Mouse (Mus musculus) gastrocnemius, adult 2 months (tissue): ENCODE data around the gene Cxcl2. TPM values are rescaled to one million over a fixed set of nuclear protein-coding genes. Genes with fewer than 3 reads are reported as not detected.

Experiments
- DNase-seq: peaks from one replicate; pipeline ENCODE4 v3.0.0; 2022
- H3K27ac ChIP-seq: fragments of 200-600 bp; 2 replicates; pipeline ENCODE4 v1.8.1; 2022; ENCODE audit warnings: mild to moderate bottlenecking
- H3K4me3 ChIP-seq: fragments of 200-600 bp; 2 replicates; pipeline ENCODE4 v1.8.1; 2022; ENCODE audit warnings: mild to moderate bottlenecking, moderate library complexity
- CTCF ChIP-seq: fragments of 200-600 bp; IDR thresholded peaks from 2 replicates; pipeline ENCODE4 v1.8.1; 2022; ENCODE audit warnings: antibody characterized with exemption, mild to moderate bottlenecking, moderate library complexity
- intact Hi-C: fragments of 180-260 bp; cut with DNase I; formaldehyde crosslinking; loops from one replicate; pipeline ENCODE4 v1.15.1; 2025
- total RNA-seq, 2 experiments: library from RNA; stranded (reverse); gene quantifications; 2 replicates each; pipeline ENCODE4 v1.2.3; 2021

Cxcl2 gene
- total RNA-seq, 2 experiments from 2014 or later = not detected

DNA sequence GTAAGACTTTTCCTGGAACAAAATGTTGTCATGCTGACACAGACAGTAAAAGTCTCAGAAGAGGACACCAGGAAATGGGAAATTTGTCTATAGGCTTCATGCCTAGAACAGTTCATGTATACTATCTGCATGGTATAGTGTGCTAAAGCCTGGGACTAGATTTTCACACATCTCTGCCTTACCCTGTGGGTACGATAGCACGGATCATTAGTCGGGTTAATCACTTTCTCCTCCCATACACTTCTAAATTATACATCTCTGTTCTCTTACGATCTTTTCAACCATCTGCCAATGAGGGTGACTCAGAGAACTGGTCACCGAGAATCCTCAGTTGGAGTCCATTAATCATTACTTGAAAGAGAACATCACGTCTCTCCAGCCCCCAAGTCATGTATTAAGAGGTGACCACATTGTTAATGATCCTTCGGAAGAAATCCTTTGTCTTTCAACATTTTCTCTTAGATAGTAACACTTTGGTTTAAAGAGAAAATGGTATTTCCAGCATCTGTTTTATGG, 23.3 kb upstream of the Cxcl2 start:
- H3K27ac ChIP-seq = no peak overlapping the region
- intact Hi-C loops = no loop called here
- DNase-seq = no peak

DNA sequence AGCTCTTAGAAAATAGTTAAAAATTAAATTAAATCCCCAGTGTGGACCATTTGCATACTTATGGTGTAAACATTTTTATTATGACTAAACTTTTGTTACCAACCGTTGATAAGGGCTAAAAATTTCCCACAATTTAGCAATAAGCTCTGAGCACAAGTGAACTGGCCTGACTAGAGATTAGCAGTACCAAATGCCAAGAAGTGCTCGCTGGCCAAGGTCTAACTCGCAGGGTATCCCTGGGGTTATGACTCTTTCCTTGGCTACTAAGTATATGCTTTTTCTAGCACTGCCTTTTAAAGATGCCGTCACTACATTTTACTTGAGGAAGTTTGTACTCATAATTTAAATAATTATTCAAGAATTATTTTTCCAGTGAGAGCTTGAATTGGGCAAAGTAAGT, 22.6 kb upstream of the Cxcl2 start:
- Histone ChIP-seq H3K27ac (no peak overlapping the region), H3K4me3 (no peak overlapping the region)
- TF ChIP-seq CTCF = no peak
- DNase-seq = peak; percentile 36
- intact Hi-C loops = no loop called here

More for the DNA sequence above, 23.3 kb upstream of the Cxcl2 start:
- TF ChIP-seq CTCF = no peak
- no peak overlapping the region for H3K4me3 ChIP-seq

DNA sequence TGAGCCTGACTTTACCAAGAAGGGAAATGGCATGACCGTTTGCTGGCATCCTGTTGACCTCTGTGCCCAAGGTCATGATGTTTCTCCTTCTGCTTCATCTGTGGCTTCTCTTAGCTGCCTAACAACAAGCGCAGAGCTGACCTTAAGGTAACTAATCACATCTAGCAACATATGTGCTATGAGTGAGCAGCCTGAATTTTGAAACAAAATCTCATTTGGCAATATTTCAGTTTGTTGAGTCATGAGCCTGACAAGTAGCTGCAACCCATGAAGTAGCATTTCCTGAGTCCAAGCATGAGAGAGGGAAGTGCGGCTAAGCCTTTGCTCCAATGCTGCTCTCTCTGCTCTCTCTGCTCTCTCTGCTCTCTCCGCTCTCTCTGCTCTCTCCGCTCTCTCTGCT, 22.0 kb upstream of the Cxcl2 start:
- TF ChIP-seq CTCF = no peak
- H3K27ac ChIP-seq = no peak overlapping the region
- no peak for DNase-seq
- no peak overlapping the region for H3K4me3 ChIP-seq
- intact Hi-C loops = no loop called here

DNA sequence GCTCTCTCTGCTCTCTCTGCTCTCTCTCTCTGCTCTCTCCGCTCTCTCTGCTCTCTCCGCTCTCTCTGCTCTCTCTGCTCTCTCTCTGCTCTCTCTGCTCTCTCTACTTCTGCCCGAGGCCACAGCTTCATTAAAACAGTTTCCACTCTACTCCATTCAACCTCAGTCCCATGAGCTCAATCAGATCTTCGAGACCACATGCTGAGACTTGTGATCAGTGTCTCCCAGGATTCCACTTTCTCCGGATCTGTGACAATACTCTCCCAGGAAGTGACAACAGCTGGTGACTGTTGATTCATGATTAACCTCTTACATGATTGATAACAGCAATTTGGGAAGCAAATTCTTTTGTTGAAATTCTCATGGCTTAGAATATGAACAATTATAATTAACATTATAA, 21.5 kb upstream of the Cxcl2 start:
- Histone ChIP-seq H3K27ac (no peak overlapping the region), H3K4me3 (no peak overlapping the region)
- no peak for DNase-seq
- intact Hi-C loops = no loop called here
- no peak for TF ChIP-seq CTCF

DNA sequence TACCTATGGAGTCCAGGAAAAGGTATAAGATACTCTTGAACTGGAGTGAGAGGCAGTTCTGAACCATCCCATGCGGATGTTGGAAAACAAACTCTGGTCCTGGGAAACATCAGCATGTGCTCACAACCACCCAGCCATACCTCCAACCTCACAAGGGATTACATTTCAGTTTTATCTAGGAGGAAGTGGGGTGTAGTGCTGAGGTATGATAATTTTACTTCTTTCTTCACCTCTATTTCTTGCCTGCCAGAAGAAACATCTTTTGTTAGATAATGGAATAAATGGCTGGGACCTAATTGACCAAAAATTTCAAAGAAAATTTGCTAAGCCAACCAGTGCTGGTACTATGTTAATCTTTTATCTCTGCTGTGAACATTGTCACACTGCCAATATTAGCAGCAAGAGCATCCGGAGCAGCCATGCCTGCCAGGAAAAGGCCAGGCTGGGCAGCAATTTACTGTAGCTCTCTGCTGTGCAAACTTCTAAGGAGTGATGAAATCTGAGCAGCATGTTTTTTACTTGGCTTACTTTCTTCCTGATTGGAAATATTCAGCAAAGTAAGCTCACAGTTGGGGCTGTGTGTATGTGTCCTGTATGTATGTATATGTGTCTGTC, 18.9 kb upstream of the Cxcl2 start:
- DNase-seq = no peak
- TF ChIP-seq CTCF = no peak
- Histone ChIP-seq H3K27ac (no peak overlapping the region), H3K4me3 (no peak overlapping the region)
- intact Hi-C loops = no loop called here

GRCm38 (mm10) chr5:90888661-90889060, 15.0 kb upstream of the Cxcl2 start:
- no peak overlapping the region for H3K4me3 ChIP-seq
- TF ChIP-seq CTCF = no peak
- DNase-seq = no peak
- intact Hi-C loops = no loop called here
- no peak overlapping the region for H3K27ac ChIP-seq

DNA sequence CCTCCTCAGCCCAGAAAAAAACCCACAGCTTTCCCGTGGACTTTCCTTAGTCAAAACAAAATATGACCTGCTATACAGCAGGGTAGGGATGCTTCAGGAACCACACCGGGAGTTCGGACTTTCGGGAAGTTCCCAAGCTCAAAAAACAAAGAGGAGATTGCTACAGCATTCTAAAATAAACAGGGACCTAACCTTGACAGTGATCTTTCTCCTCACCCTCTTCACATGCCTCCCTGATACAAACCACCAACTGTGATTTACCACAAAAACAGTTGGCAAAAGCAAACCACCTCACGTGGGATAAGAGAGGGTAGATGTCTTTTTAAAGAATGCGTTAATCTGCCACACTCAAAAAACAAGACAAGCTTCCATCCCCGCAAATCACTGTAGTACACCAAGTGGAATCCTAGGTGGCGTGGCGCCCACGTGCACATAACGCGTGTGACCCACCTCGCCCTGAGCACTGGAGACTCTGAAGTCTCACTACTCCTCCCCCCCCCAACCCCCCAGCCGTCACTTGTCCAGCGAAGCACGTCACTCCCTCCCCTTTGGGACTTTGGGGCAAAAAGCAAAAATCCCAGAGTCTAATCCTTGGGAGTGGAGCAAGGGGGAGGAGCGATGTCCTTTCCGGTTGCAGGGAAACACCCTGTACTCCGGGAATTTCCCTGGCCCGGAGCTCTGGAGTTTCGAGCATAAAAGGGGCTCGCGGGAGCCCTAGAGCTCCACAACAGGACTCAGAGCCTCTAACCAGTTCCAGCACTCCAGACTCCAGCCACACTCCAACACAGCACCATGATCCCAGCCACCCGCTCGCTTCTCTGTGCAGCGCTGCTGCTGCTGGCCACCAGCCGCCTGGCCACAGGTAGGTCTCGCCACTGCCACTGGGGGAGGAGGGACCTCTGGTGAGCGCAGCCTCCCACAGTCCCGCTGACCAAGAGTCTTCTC, 12.9 kb upstream of the Cxcl2 start, which contains the start of gene Cxcl1:
Cxcl1 (plus strand) TSS at position 723 of the 945 bp plus-strand sequence.
- peak; percentile 70 for DNase-seq
- peak within 1 kb of the TSS; percentile 71 for H3K27ac ChIP-seq
- intact Hi-C loops = no loop called here
- peak; percentile 24; the same call in 1 of the 2 replicates for TF ChIP-seq CTCF
- H3K4me3 ChIP-seq = peak within 1 kb of the TSS; percentile 77

DNA sequence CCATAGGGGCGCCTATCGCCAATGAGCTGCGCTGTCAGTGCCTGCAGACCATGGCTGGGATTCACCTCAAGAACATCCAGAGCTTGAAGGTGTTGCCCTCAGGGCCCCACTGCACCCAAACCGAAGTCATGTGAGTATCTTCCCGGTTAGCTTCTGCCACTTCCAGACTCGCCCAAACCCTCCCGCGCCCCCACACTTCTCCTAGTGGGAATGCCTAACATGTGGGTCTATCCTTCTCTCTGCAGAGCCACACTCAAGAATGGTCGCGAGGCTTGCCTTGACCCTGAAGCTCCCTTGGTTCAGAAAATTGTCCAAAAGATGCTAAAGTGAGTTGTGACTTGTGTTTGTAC, 12.2 kb upstream of the Cxcl2 start:
- H3K4me3 ChIP-seq = peak overlapping the region; percentile 77
- DNase-seq = no peak
- no peak for TF ChIP-seq CTCF
- intact Hi-C loops = no loop called here
- H3K27ac ChIP-seq = peak overlapping the region; percentile 71

DNA sequence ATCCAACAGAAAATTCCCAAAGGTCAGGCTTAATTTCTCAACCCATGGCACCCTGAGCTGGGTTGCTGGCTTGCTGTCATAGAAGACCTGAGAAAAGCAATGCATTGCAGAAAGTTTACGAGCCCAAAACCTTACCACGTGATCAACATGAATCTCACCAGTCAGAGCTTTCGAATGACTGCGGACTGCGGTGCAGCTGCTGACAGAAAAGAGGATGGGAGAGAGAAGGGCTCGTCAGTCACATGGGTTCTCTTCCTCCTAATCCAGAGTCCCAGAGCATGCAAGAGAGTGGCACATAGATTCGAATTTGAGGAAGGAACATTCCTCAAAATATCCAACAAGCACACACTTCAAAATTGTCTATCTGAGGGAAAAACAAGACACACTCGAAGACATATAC, 9.4 kb upstream of the Cxcl2 start:
- no peak for DNase-seq
- Histone ChIP-seq H3K4me3 (no peak overlapping the region), H3K27ac (no peak overlapping the region)
- intact Hi-C loops = no loop called here
- no peak for TF ChIP-seq CTCF

- TF ChIP-seq CTCF = no peak
- intact Hi-C loops = no loop called here
- no peak overlapping the region for H3K4me3 ChIP-seq
- DNase-seq = no peak
- H3K27ac ChIP-seq = no peak overlapping the region
These were observed 6.2 kb upstream of the Cxcl2 start for GRCm38 (mm10) chr5:90897429-90897828.

- DNase-seq = no peak
- Histone ChIP-seq H3K4me3 (no peak overlapping the region), H3K27ac (no peak overlapping the region)
- TF ChIP-seq CTCF = no peak
- intact Hi-C loops = no loop called here
These were observed 4.4 kb upstream of the Cxcl2 start for GRCm38 (mm10) chr5:90899308-90899707.

- H3K27ac ChIP-seq = no peak overlapping the region
- no peak for TF ChIP-seq CTCF
- H3K4me3 ChIP-seq = no peak overlapping the region
- intact Hi-C loops = no loop called here
- peak; percentile 60 for DNase-seq
These were observed 3.5 kb upstream of the Cxcl2 start for GRCm38 (mm10) chr5:90900147-90900546.

GRCm38 (mm10) chr5:90900688-90901087, 3.0 kb upstream of the Cxcl2 start:
- intact Hi-C loops = no loop called here
- Histone ChIP-seq H3K27ac (no peak overlapping the region), H3K4me3 (no peak overlapping the region)
- no peak for TF ChIP-seq CTCF
- no peak for DNase-seq
